Mouse (Mus musculus): ENCODE results near the gene Armh1. TPM values are rescaled to one million over a fixed set of nuclear protein-coding genes. Genes with fewer than 3 reads are reported as not detected.
"Not testable (repeated sequence)": the region's sequence is repeated elsewhere in the genome, so short reads cannot be mapped to it uniquely, and the experiment has no call there.

Gene Armh1
- polyA plus RNA-seq, 1 experiment from 2014 or later = 1.4 TPM

GRCm38 (mm10) chr4:117182759-117183096, 69.2 kb downstream of the Armh1 start:
- peak overlapping the region; percentile 89 for H3K4me2 ChIP-seq
- peaks cover 23% of the 10 kb centered on the region for H3K36me3 ChIP-seq
- not testable (repeated sequence) for ATAC-seq (ENCODE audit: insufficient number of reproducible peaks, insufficient read depth, low FRiP score, low TSS enrichment, low read depth); H3K9me3 ChIP-seq; H3K27me3 ChIP-seq
- 11% methylated on average over 9 of the region's 9 CpGs for WGBS
- peaks cover 12% of the 10 kb centered on the region for H3K4me1 ChIP-seq
- H3K27ac ChIP-seq = peak overlapping the region; percentile 81
- peak overlapping the region; percentile 73 for H3K4me3 ChIP-seq
- H3K9ac ChIP-seq = peak overlapping the region; percentile 76

- H3K4me2 ChIP-seq = peak within 1 kb of the TSS; percentile 89
- H3K4me1 ChIP-seq = peaks cover 12% of the 10 kb centered on the region
- peak within 1 kb of the TSS; percentile 76 for H3K9ac ChIP-seq
- H3K9me3 ChIP-seq = no peaks in the 10 kb centered on the region
- ATAC-seq (ENCODE audit: insufficient number of reproducible peaks, insufficient read depth, low FRiP score, low TSS enrichment, low read depth) = peak; percentile 92
- peak within 1 kb of the TSS; percentile 81 for H3K27ac ChIP-seq
- peak within 1 kb of the TSS; percentile 73 for H3K4me3 ChIP-seq
- WGBS = under 1% methylated on average over 42 of the region's 42 CpGs
- H3K27me3 ChIP-seq = no peaks in the 10 kb centered on the region
- H3K36me3 ChIP-seq = peaks cover 29% of the 10 kb centered on the region
These were observed 69.8 kb downstream of the Armh1 start, which contains the start of gene Kif2c for GRCm38 (mm10) chr4:117181863-117182758. Gene Kif2c, minus strand, starts transcription at chr4:117182639.

DNA sequence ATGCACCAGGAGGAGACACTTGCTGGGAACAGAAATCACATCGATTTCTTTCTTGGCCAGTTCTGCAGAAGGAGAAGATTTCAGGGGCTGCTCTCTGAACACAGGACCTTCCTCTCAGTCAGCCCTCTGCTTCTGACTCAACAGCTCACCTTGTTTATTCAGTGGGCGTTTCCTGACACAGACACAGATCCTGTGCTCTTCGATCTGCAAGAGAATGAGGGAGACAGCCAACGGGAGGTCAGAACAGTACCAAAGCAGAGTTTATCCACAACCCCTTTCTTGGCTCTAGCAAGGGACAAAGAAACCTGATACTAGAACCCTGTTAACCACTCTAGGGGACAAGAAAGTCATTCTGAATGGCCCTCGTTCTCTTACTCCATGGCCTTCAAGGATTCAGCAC, 82.0 kb downstream of the Armh1 start:
- Histone ChIP-seq H3K4me3 (no peak overlapping the region), H3K36me3 (peaks cover 96% of the 10 kb centered on the region), H3K4me1 (no peaks in the 10 kb centered on the region), H3K27ac (no peak overlapping the region), H3K27me3 (no peaks in the 10 kb centered on the region), H3K4me2 (no peak overlapping the region), H3K9ac (no peak overlapping the region), H3K9me3 (no peaks in the 10 kb centered on the region)
- ATAC-seq (ENCODE audit: insufficient number of reproducible peaks, insufficient read depth, low FRiP score, low TSS enrichment, low read depth) = no peak
- 90% methylated on average over 5 of the region's 5 CpGs for WGBS

Other genes with a start within 250 kb of the Armh1 start
- 45.3 and 45.7 TPM in 2 replicates for gene Eif2b3, start 232.7 kb downstream of the Armh1 start, polyA plus RNA-seq (2015; fragmentation: Nextera tagmentation; extraction: Ambion mirVana)
- gene Ptch2, start 156.1 kb downstream of the Armh1 start, polyA plus RNA-seq (2015; fragmentation: Nextera tagmentation; extraction: Ambion mirVana) = 20.5 and 26.8 TPM in 2 replicates
- 5.8 and 6.2 TPM in 2 replicates for gene Btbd19, start 126.4 kb downstream of the Armh1 start, polyA plus RNA-seq (2015; fragmentation: Nextera tagmentation; extraction: Ambion mirVana)
- not detected in 2 replicates for gene Tctex1d4, start 125.3 kb downstream of the Armh1 start, polyA plus RNA-seq (2015; fragmentation: Nextera tagmentation; extraction: Ambion mirVana)
- gene Plk3, start 118.2 kb downstream of the Armh1 start, polyA plus RNA-seq (2015; fragmentation: Nextera tagmentation; extraction: Ambion mirVana) = 3.2 and 3.3 TPM in 2 replicates
- 1,074 and 1,114 TPM in 2 replicates for gene Rps8, start 95.9 kb downstream of the Armh1 start, polyA plus RNA-seq (2015; fragmentation: Nextera tagmentation; extraction: Ambion mirVana)
- 63.4 and 73.4 TPM in 2 replicates for gene Kif2c, start 69.5 kb downstream of the Armh1 start, polyA plus RNA-seq (2015; fragmentation: Nextera tagmentation; extraction: Ambion mirVana)
- gene Tmem53, start 174 bp downstream of the Armh1 start, polyA plus RNA-seq (2015; fragmentation: Nextera tagmentation; extraction: Ambion mirVana) = 14.9 and 17.5 TPM in 2 replicates
- gene Rnf220, start 244.9 kb upstream of the Armh1 start, polyA plus RNA-seq (2015; fragmentation: Nextera tagmentation; extraction: Ambion mirVana) = 86.7 and 89.9 TPM in 2 replicates